Mouse (Mus musculus): ENCODE measurements around the gene Vcan.

Vcan gene

GRCm38 (mm10) chr13:89738275-89738674 lies 4.0 kb downstream of the Vcan start:
- in situ Hi-C loops (cut with MboI; ENCODE audit: unreplicated experiment in 2 of 2) = loop anchor here in 1 of 2 experiments (10.0 kb wide), 1 partner anchor 357 kb away; no protein-coding TSS in a partner anchor

- in situ Hi-C loops (cut with MboI; ENCODE audit: unreplicated experiment in 2 of 2) = loop anchor here in 1 of 2 experiments (10.0 kb wide), 1 partner anchor 360 kb away; no protein-coding TSS in a partner anchor
Measured at GRCm38 (mm10) chr13:89735111-89735510, 7.2 kb downstream of the Vcan start.

- in situ Hi-C loops (cut with MboI; ENCODE audit: unreplicated experiment in 2 of 2) = no loop called here
Measured at GRCm38 (mm10) chr13:89726492-89726891, 15.8 kb downstream of the Vcan start.

- in situ Hi-C loops (cut with MboI; ENCODE audit: unreplicated experiment in 2 of 2) = loop anchor here in 1 of 2 experiments (25.0 kb wide), 1 partner anchor 1992 kb away; no protein-coding TSS in a partner anchor
Measured at GRCm38 (mm10) chr13:89720497-89720896, 21.8 kb downstream of the Vcan start.

- in situ Hi-C loops (cut with MboI; ENCODE audit: unreplicated experiment in 2 of 2) = loop anchor here in 1 of 2 experiments (25.0 kb wide), 1 partner anchor 2003 kb away; no protein-coding TSS in a partner anchor
Measured at GRCm38 (mm10) chr13:89709497-89710201, 32.7 kb downstream of the Vcan start.

GRCm38 (mm10) chr13:89708151-89708927 lies 34.0 kb downstream of the Vcan start:
- in situ Hi-C loops (cut with MboI; ENCODE audit: unreplicated experiment in 2 of 2) = loop anchor here in 1 of 2 experiments (25.0 kb wide), 1 partner anchor 2004 kb away; no protein-coding TSS in a partner anchor

- in situ Hi-C loops (cut with MboI; ENCODE audit: unreplicated experiment in 2 of 2) = loop anchor here in 1 of 2 experiments (25.0 kb wide), 1 partner anchor 2010 kb away; no protein-coding TSS in a partner anchor
Measured at GRCm38 (mm10) chr13:89702395-89702794, 39.9 kb downstream of the Vcan start.

- in situ Hi-C loops (cut with MboI; ENCODE audit: unreplicated experiment in 2 of 2) = loop anchor here in 1 of 2 experiments (25.0 kb wide), 1 partner anchor 2012 kb away; no protein-coding TSS in a partner anchor
Measured at GRCm38 (mm10) chr13:89699998-89700555, 42.2 kb downstream of the Vcan start.

- in situ Hi-C loops (cut with MboI; ENCODE audit: unreplicated experiment in 2 of 2) = no loop called here
Measured at GRCm38 (mm10) chr13:89692597-89692996, 49.7 kb downstream of the Vcan start.

GRCm38 (mm10) chr13:89683490-89683889 lies 58.8 kb downstream of the Vcan start:
- in situ Hi-C loops (cut with MboI; ENCODE audit: unreplicated experiment in 2 of 2) = no loop called here

- in situ Hi-C loops (cut with MboI; ENCODE audit: unreplicated experiment in 2 of 2) = no loop called here
Measured at GRCm38 (mm10) chr13:89682254-89682653, 60.1 kb downstream of the Vcan start.

GRCm38 (mm10) chr13:89679756-89680155 lies 62.6 kb downstream of the Vcan start:
- in situ Hi-C loops (cut with MboI; ENCODE audit: unreplicated experiment in 2 of 2) = no loop called here

GRCm38 (mm10) chr13:89670505-89670904 lies 71.8 kb downstream of the Vcan start:
- in situ Hi-C loops (cut with MboI; ENCODE audit: unreplicated experiment in 2 of 2) = no loop called here

GRCm38 (mm10) chr13:89668981-89669880 lies 73.1 kb downstream of the Vcan start:
- in situ Hi-C loops (cut with MboI; ENCODE audit: unreplicated experiment in 2 of 2) = loop anchor here in 1 of 2 experiments (5.0 kb wide), 1 partner anchor 1173 kb away; no protein-coding TSS in a partner anchor

- in situ Hi-C loops (cut with MboI; ENCODE audit: unreplicated experiment in 2 of 2) = loop anchor here in 1 of 2 experiments (5.0 kb wide), 1 partner anchor 1174 kb away; no protein-coding TSS in a partner anchor
Measured at GRCm38 (mm10) chr13:89668069-89668468, 74.2 kb downstream of the Vcan start.

GRCm38 (mm10) chr13:89661688-89662087 lies 80.6 kb downstream of the Vcan start:
- in situ Hi-C loops (cut with MboI; ENCODE audit: unreplicated experiment in 2 of 2) = loop anchor here in 1 of 2 experiments (5.0 kb wide), 1 partner anchor 1181 kb away; no protein-coding TSS in a partner anchor

GRCm38 (mm10) chr13:89657046-89657445 lies 85.3 kb downstream of the Vcan start:
- in situ Hi-C loops (cut with MboI; ENCODE audit: unreplicated experiment in 2 of 2) = no loop called here

GRCm38 (mm10) chr13:89653279-89653678 lies 89.0 kb downstream of the Vcan start:
- in situ Hi-C loops (cut with MboI; ENCODE audit: unreplicated experiment in 2 of 2) = no loop called here

GRCm38 (mm10) chr13:89652773-89653172 lies 89.5 kb downstream of the Vcan start:
- in situ Hi-C loops (cut with MboI; ENCODE audit: unreplicated experiment in 2 of 2) = no loop called here

GRCm38 (mm10) chr13:89645589-89645988 lies 96.7 kb downstream of the Vcan start:
- in situ Hi-C loops (cut with MboI; ENCODE audit: unreplicated experiment in 2 of 2) = no loop called here
